ENCODE assay signal across 10 mouse cellular contexts in the genomic region with DNA sequence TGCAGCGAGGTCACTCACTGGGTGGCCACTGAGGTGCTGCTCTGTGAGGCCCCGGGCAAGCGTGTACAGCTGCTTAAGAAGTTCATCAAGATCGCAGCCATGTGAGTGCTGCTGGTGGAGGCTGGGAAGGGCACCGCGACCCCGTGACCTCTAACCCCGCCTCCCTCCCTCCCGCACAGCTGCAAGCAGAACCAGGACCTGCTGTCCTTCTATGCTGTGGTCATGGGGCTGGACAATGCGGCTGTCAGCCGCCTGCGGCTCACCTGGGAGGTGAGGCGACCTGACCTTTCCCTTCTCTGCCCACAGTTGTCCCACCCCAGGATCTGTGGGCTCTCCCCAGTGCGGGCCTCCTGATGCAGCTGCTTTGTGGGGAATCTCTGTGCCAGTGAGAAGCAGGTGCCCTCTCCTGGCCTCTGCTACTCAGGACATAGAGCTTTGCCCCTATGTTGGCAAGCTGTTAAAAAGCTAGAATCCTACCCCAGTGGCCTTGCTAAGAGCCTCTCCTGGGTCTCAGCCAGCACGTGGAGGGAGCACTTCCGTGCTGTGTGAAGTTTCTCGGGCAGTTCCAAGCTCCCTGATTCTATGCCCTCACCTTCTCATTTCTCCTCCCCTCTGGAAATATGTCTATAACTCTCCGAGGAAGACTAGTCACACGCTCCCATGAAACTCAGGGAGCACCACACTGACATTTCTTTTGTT. TPM values are rescaled to one million over a fixed set of nuclear protein-coding genes. Genes with fewer than 3 reads are reported as not detected.
DNase-seq lines count a peak whose midpoint lies in the region; ATAC-seq and TF ChIP-seq lines count a peak whose summit lies in the region.
"Had no signal": no experiment of that assay in that cellular context is flagged by ENCODE, and none has a peak within 500 bp of the region (broad histone marks: within the 10 kb centered on the region; RNA-seq: fewer than 3 reads in every experiment).

No protein-coding gene starts in this region.

- peak; percentile 24; the same call in 1 of the 2 replicates for ATAC-seq in heart, embryonic 12.5 days (ENCODE audit: insufficient number of reproducible peaks, low FRiP score)
- ATAC-seq in embryonic facial prominence, embryonic 12.5 days (ENCODE audit: insufficient number of reproducible peaks, insufficient read depth, low FRiP score, low TSS enrichment) = no peak
- peak; percentile 38; the same call in 1 of the 2 replicates for ATAC-seq in liver, postnatal 0 days
- no peak for ATAC-seq in inflammation-experienced regulatory T-cells, adult 6 months

- H3K9ac ChIP-seq in heart, embryonic 12.5 days = 0 out of 2 replicates have a peak overlapping the region, but pooled peaks have one; percentile 1
- H3K9ac ChIP-seq in embryonic facial prominence, embryonic 12.5 days = no peak overlapping the region
- no peak overlapping the region for H3K9ac ChIP-seq in liver, postnatal 0 days (replicated peaks)

- TF ChIP-seq CTCF in liver, postnatal 0 days (IDR thresholded peaks at IDR 0.05; ENCODE audit: low read depth) = no peak

- no peak for DNase-seq in heart, adult 8-10 months (ENCODE audit: low spot score)
- DNase-seq in 3134 (ENCODE audit: extremely low read depth, insufficient read length, low spot score) = peak; percentile 26
- DNase-seq in liver, postnatal 0 days = no peak
- DNase-seq in gastrocnemius, postnatal 10 days = no peak
- DNase-seq in cerebellum, adult 11-12 months = no peak
- DNase-seq: lung, postnatal 4 days had no signal

- H3K4me1 ChIP-seq in heart, embryonic 12.5 days (replicated peaks) = peaks cover 31% of the 10 kb centered on the region
- peaks cover 30% of the 10 kb centered on the region for H3K4me1 ChIP-seq in embryonic facial prominence, embryonic 12.5 days
- H3K4me1 ChIP-seq in liver, postnatal 0 days (ENCODE audit: insufficient read depth) = peaks cover 4% of the 10 kb centered on the region; the same call in 1 of the 2 replicates

- H3K4me2 ChIP-seq in heart, embryonic 12.5 days = peak overlapping the region; percentile 30
- peak overlapping the region; percentile 11; the same call in 1 of the 2 replicates for H3K4me2 ChIP-seq in embryonic facial prominence, embryonic 12.5 days (replicated peaks)
- H3K4me2 ChIP-seq in liver, postnatal 0 days (ENCODE audit: low read depth, low read length) = peak overlapping the region; percentile 47

- peaks cover 16% of the 10 kb centered on the region; the same call in 1 of the 2 replicates for H3K27me3 ChIP-seq in heart, embryonic 12.5 days (replicated peaks)
- 0 out of 2 replicates have a peak, but pooled peaks cover 9% of the 10 kb centered on the region for H3K27me3 ChIP-seq in embryonic facial prominence, embryonic 12.5 days
- H3K27me3 ChIP-seq in liver, postnatal 0 days (ENCODE audit: insufficient read depth, low read length) = no peaks in the 10 kb centered on the region
- H3K27me3 ChIP-seq: CH12.LX had no signal

- no peak overlapping the region for H3K4me3 ChIP-seq in heart, embryonic 12.5 days
- H3K4me3 ChIP-seq in embryonic facial prominence, embryonic 12.5 days = no peak overlapping the region
- H3K4me3 ChIP-seq in liver, postnatal 0 days (ENCODE audit: low read depth, low read length) = no peak overlapping the region

- TF ChIP-seq EP300 in liver, postnatal 0 days (IDR thresholded peaks at IDR 0.05; ENCODE audit: low read depth) = no peak

- H3K27ac ChIP-seq in heart, embryonic 12.5 days (ENCODE audit: poor library complexity, severe bottlenecking) = no peak overlapping the region
- H3K27ac ChIP-seq in embryonic facial prominence, embryonic 12.5 days = no peak overlapping the region
- H3K27ac ChIP-seq in liver, postnatal 0 days (ENCODE audit: low read depth) = no peak overlapping the region

- H3K9me3 ChIP-seq in heart, embryonic 12.5 days (replicated peaks) = no peaks in the 10 kb centered on the region
- H3K9me3 ChIP-seq in embryonic facial prominence, embryonic 12.5 days = no peaks in the 10 kb centered on the region
- H3K9me3 ChIP-seq in liver, postnatal 0 days (ENCODE audit: low read length) = no peaks in the 10 kb centered on the region

- no peaks in the 10 kb centered on the region for H3K36me3 ChIP-seq in heart, embryonic 12.5 days
- no peaks in the 10 kb centered on the region; the same call in 1 of the 2 replicates for H3K36me3 ChIP-seq in embryonic facial prominence, embryonic 12.5 days
- H3K36me3 ChIP-seq in liver, postnatal 0 days (replicated peaks; ENCODE audit: insufficient read depth, low read length) = no peaks in the 10 kb centered on the region

- WGBS in heart, embryonic 12.5 days = 17% methylated on average over 19 of the region's 19 CpGs
- WGBS in embryonic facial prominence, embryonic 12.5 days = 10% methylated on average over 19 of the region's 19 CpGs
- WGBS in liver, postnatal 0 days (ENCODE audit: insufficient replicate concordance) = 28% methylated on average over 19 of the region's 19 CpGs

RNA-seq across cellular contexts. Expression of a gene that starts 12.8 kb away (rescaled TPM):
- polyA plus RNA-seq in heart, embryonic 12.5 days (2016; fragmentation: Nextera tagmentation; extraction: Ambion mirVana) = 0.51 and 1.0 TPM in 2 replicates
- total RNA-seq in heart, adult 8-10 months (2022) = 1 to 10 TPM in 1 of 4 experiments, under 1 TPM in 3; 0.38 to 1.1 (median 0.76) TPM
- 2.6 and 3.1 TPM in 2 replicates for polyA plus RNA-seq in embryonic facial prominence, embryonic 12.5 days (2016; fragmentation: Nextera tagmentation; extraction: Ambion mirVana)
- polyA plus RNA-seq in liver, postnatal 0 days (2015; fragmentation: Nextera tagmentation; extraction: Ambion mirVana) = 0.11 and 0.21 TPM in 2 replicates
- 1 to 10 TPM; 1.9 to 2.6 TPM for total RNA-seq in gastrocnemius, postnatal 10 days (2021)
- polyA plus RNA-seq in inflammation-experienced regulatory T-cells, adult 6 months (2017; shearing (Covaris generic)) = under 1 TPM in 2 of 3 experiments, not detected in 1; 0.32 to 0.63 TPM

RNA-seq across cellular contexts. Expression of a gene that starts 14.1 kb away (rescaled TPM):
- 3.0 and 3.3 TPM in 2 replicates for polyA plus RNA-seq in heart, embryonic 12.5 days (2016; fragmentation: Nextera tagmentation; extraction: Ambion mirVana)
- 10 to 100 TPM in 3 of 4 experiments, 1 to 10 TPM in 1; 9.4 to 12.6 (median 11.5) TPM for total RNA-seq in heart, adult 8-10 months (2022)
- polyA plus RNA-seq in embryonic facial prominence, embryonic 12.5 days (2016; fragmentation: Nextera tagmentation; extraction: Ambion mirVana) = 5.0 TPM in 2 replicates
- 1.2 TPM in 2 replicates for polyA plus RNA-seq in liver, postnatal 0 days (2015; fragmentation: Nextera tagmentation; extraction: Ambion mirVana)
- 1 to 10 TPM; 6.3 to 9.0 TPM for total RNA-seq in gastrocnemius, postnatal 10 days (2021)
- polyA plus RNA-seq in inflammation-experienced regulatory T-cells, adult 6 months (2017; shearing (Covaris generic)) = 10 to 100 TPM; 10.4 to 15.1 (median 14.2) TPM

RNA-seq across cellular contexts. Expression of a gene that starts 44.6 kb away (rescaled TPM):
- polyA plus RNA-seq in heart, embryonic 12.5 days (2016; fragmentation: Nextera tagmentation; extraction: Ambion mirVana) = 31.8 and 33.3 TPM in 2 replicates
- 10 to 100 TPM; 16.0 to 20.9 (median 17.8) TPM for total RNA-seq in heart, adult 8-10 months (2022)
- 53.9 and 54.0 TPM in 2 replicates for polyA plus RNA-seq in embryonic facial prominence, embryonic 12.5 days (2016; fragmentation: Nextera tagmentation; extraction: Ambion mirVana)
- polyA plus RNA-seq in liver, postnatal 0 days (2015; fragmentation: Nextera tagmentation; extraction: Ambion mirVana) = 6.7 and 7.0 TPM in 2 replicates
- 10 to 100 TPM; 19.1 to 26.2 TPM for total RNA-seq in gastrocnemius, postnatal 10 days (2021)
- polyA plus RNA-seq in inflammation-experienced regulatory T-cells, adult 6 months (2017; shearing (Covaris generic)) = 10 to 100 TPM in 2 of 3 experiments, 1 to 10 TPM in 1; 8.7 to 14.8 (median 11.6) TPM

RNA-seq across cellular contexts. Expression of a gene that starts 54.0 kb away (rescaled TPM):
- 20.3 and 21.4 TPM in 2 replicates for polyA plus RNA-seq in heart, embryonic 12.5 days (2016; fragmentation: Nextera tagmentation; extraction: Ambion mirVana)
- 10 to 100 TPM; 72.1 to 84.3 (median 78.7) TPM for total RNA-seq in heart, adult 8-10 months (2022)
- 35.2 and 35.6 TPM in 2 replicates for polyA plus RNA-seq in embryonic facial prominence, embryonic 12.5 days (2016; fragmentation: Nextera tagmentation; extraction: Ambion mirVana)
- polyA plus RNA-seq in liver, postnatal 0 days (2015; fragmentation: Nextera tagmentation; extraction: Ambion mirVana) = 5.4 and 6.5 TPM in 2 replicates
- 10 to 100 TPM; 62.6 to 74.1 TPM for total RNA-seq in gastrocnemius, postnatal 10 days (2021)
- polyA plus RNA-seq in inflammation-experienced regulatory T-cells, adult 6 months (2017; shearing (Covaris generic)) = 10 to 100 TPM; 16.7 to 26.3 (median 20.4) TPM

RNA-seq across cellular contexts. Expression of a gene that starts 58.3 kb away (rescaled TPM):
- polyA plus RNA-seq in heart, embryonic 12.5 days (2016; fragmentation: Nextera tagmentation; extraction: Ambion mirVana) = 27.0 and 27.7 TPM in 2 replicates
- total RNA-seq in heart, adult 8-10 months (2022) = under 1 TPM; 0.16 to 0.49 (median 0.25) TPM
- 33.1 and 34.7 TPM in 2 replicates for polyA plus RNA-seq in embryonic facial prominence, embryonic 12.5 days (2016; fragmentation: Nextera tagmentation; extraction: Ambion mirVana)
- 19.1 and 22.3 TPM in 2 replicates for polyA plus RNA-seq in liver, postnatal 0 days (2015; fragmentation: Nextera tagmentation; extraction: Ambion mirVana)
- 1 to 10 TPM; 2.3 to 3.5 TPM for total RNA-seq in gastrocnemius, postnatal 10 days (2021)
- 10 to 100 TPM in 1 of 3 experiments, 1 to 10 TPM in 2; 5.1 to 40.6 (median 5.2) TPM for polyA plus RNA-seq in inflammation-experienced regulatory T-cells, adult 6 months (2017; shearing (Covaris generic))

Comparison
In these comparisons a context has a peak if more than half of its experiments do, and no peak if none do; other contexts are left out.
1. ATAC-seq: peak in heart, embryonic 12.5 days (single experiment) and liver, postnatal 0 days (single experiment); none in embryonic facial prominence, embryonic 12.5 days (single experiment) and inflammation-experienced regulatory T-cells, adult 6 months (single experiment).
2. Peak in every context shown above with its lines, with median percentiles within 50 percentile points of each other: H3K4me2 ChIP-seq.